Mouse (Mus musculus): ENCODE measurements around the gene Fbxw11. TPM values are rescaled to one million over a fixed set of nuclear protein-coding genes. Genes with fewer than 3 reads are reported as not detected.
A peak's percentile ranks its signal among the peaks of the same experiment; 100 is the strongest.

Fbxw11 gene
- polyA plus RNA-seq, 1 experiment from 2014 or later, result 60.8 TPM

DNA sequence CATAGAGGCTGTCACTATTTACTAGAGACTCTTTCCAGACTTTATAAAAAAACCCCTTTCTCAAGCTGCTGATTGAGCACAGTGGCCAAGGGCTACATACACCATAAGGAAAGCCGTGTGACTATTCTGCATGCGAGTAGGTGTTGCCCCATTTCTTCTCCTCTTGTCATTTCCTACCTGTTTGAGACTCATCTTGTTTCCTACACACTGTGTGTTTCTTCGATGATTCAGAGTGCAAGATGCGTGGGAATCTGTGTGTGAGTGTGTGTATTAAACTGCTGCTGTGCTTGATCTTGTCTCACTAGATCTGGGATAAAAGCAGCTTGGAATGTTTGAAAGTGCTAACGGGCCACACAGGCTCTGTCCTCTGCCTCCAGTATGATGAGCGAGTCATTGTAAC is 90.7 kb downstream of the Fbxw11 start:
- no peak overlapping the region for H3K4me2 ChIP-seq
- H3K36me3 ChIP-seq, result peaks cover 72% of the 10 kb centered on the region
- H3K27me3 ChIP-seq (replicated peaks), result no peaks in the 10 kb centered on the region
- no peak for ATAC-seq (ENCODE audit: extremely low read depth, insufficient number of reproducible peaks, low FRiP score, low TSS enrichment)
- H3K9me3 ChIP-seq, result no peaks in the 10 kb centered on the region
- WGBS, result 86% methylated on average over 6 of the region's 6 CpGs
- no peak overlapping the region for H3K9ac ChIP-seq
- no peaks in the 10 kb centered on the region for H3K4me1 ChIP-seq
- H3K27ac ChIP-seq (replicated peaks), result no peak overlapping the region
- H3K4me3 ChIP-seq, result no peak overlapping the region

DNA sequence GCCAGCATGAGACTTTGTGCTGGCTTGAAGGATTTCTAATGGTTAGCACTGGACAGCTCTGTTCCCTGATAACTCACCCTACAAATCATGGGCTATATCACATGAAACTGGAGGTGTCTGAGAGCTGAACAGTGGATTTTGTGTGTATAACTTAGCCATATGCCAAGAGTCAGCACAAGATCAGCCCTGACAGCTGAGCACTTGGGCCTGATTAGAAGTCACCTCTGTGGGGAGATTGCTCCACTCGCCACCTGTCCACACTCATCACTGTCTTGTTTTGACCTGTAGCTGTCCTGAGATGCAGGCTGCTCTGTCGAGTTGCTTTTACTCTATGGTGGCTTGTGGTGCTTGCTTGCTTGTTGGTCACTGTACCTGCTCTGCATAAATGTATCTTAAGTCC is 93.8 kb downstream of the Fbxw11 start:
- Histone ChIP-seq H3K27me3 (replicated peaks) (no peaks in the 10 kb centered on the region), H3K4me1 (no peaks in the 10 kb centered on the region), H3K4me2 (no peak overlapping the region), H3K36me3 (peaks cover 96% of the 10 kb centered on the region), H3K9ac (no peak overlapping the region), H3K4me3 (no peak overlapping the region), H3K27ac (replicated peaks) (no peak overlapping the region), H3K9me3 (0 out of 2 replicates have a peak, but pooled peaks cover 1% of the 10 kb centered on the region)
- no peak for ATAC-seq (ENCODE audit: extremely low read depth, insufficient number of reproducible peaks, low FRiP score, low TSS enrichment)
- WGBS, result 74% methylated on average over 2 of the region's 2 CpGs

GRCm38 (mm10) chr11:32737729-32738128 is 95.2 kb downstream of the Fbxw11 start:
- 82% methylated on average over 5 of the region's 5 CpGs for WGBS
- H3K27me3 ChIP-seq (replicated peaks), result no peaks in the 10 kb centered on the region
- no peak overlapping the region for H3K9ac ChIP-seq
- 0 out of 2 replicates have a peak, but pooled peaks cover 4% of the 10 kb centered on the region for H3K9me3 ChIP-seq
- H3K4me3 ChIP-seq, result no peak overlapping the region
- H3K27ac ChIP-seq (replicated peaks), result no peak overlapping the region
- H3K4me1 ChIP-seq, result no peaks in the 10 kb centered on the region
- H3K36me3 ChIP-seq, result peaks cover 98% of the 10 kb centered on the region
- no peak overlapping the region for H3K4me2 ChIP-seq
- ATAC-seq (ENCODE audit: extremely low read depth, insufficient number of reproducible peaks, low FRiP score, low TSS enrichment), result no peak

DNA sequence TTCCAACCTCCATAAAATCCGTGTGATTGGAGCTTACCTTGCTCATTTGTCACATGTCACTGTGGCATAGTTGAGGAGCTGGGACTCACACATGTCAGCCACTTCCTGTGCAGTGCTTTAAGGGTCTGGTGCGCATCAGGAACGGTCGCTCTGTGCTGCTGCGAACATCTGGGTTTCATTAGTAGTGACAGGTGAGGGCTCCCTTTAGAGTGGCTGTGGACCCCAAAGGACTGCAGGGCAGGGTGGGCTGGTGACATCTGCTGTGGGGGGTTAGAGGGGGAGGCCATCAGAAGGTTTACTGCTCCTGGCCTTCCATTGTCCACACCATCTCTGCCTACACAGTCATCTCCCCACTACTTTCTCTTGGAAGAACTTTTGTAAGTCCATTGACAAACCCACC is 101.4 kb downstream of the Fbxw11 start:
- Histone ChIP-seq H3K9ac (no peak overlapping the region), H3K4me2 (no peak overlapping the region), H3K27me3 (replicated peaks) (no peaks in the 10 kb centered on the region), H3K4me3 (no peak overlapping the region), H3K9me3 (0 out of 2 replicates have a peak, but pooled peaks cover 4% of the 10 kb centered on the region), H3K27ac (replicated peaks) (no peak overlapping the region), H3K4me1 (peaks cover 13% of the 10 kb centered on the region; the same call in 1 of the 2 replicates), H3K36me3 (peaks cover 92% of the 10 kb centered on the region)
- no peak for ATAC-seq (ENCODE audit: extremely low read depth, insufficient number of reproducible peaks, low FRiP score, low TSS enrichment)
- 73% methylated on average over 5 of the region's 5 CpGs for WGBS

DNA sequence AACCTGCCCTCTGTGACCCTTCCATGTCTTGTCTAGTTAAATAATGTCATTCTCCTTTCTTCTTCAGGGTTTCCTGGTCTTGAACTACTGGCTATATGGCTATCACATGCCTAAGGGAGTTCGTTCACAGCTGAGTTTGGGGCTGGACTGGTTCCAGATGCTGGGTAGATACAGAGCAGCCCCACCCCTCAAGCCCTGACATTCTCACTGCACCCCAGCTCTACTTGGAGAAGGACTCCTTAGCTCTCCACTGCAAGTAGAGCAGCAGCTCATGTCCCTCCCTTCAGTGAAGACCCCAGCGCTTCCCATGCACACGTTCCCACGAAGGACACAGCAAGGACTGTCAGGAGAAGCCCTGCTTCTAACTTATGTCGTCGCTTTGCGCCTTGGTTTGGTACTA is 101.9 kb downstream of the Fbxw11 start:
- WGBS, result 85% methylated on average over 7 of the region's 7 CpGs
- peaks cover 86% of the 10 kb centered on the region for H3K36me3 ChIP-seq
- no peak for ATAC-seq (ENCODE audit: extremely low read depth, insufficient number of reproducible peaks, low FRiP score, low TSS enrichment)

GRCm38 (mm10) chr11:32745466-32745865 is 102.9 kb downstream of the Fbxw11 start:
- Histone ChIP-seq H3K4me2 (no peak overlapping the region), H3K27ac (replicated peaks) (no peak overlapping the region), H3K9me3 (0 out of 2 replicates have a peak, but pooled peaks cover 4% of the 10 kb centered on the region), H3K4me3 (no peak overlapping the region), H3K9ac (no peak overlapping the region), H3K27me3 (replicated peaks) (no peaks in the 10 kb centered on the region), H3K4me1 (peaks cover 16% of the 10 kb centered on the region; the same call in 1 of the 2 replicates), H3K36me3 (peaks cover 77% of the 10 kb centered on the region)
- 87% methylated on average over 4 of the region's 4 CpGs for WGBS
- ATAC-seq (ENCODE audit: extremely low read depth, insufficient number of reproducible peaks, low FRiP score, low TSS enrichment), result no peak

More for the DNA sequence above, 101.9 kb downstream of the Fbxw11 start:
- Histone ChIP-seq H3K9me3 (0 out of 2 replicates have a peak, but pooled peaks cover 4% of the 10 kb centered on the region), H3K4me1 (peaks cover 16% of the 10 kb centered on the region; the same call in 1 of the 2 replicates), H3K4me2 (no peak overlapping the region), H3K9ac (no peak overlapping the region), H3K4me3 (no peak overlapping the region), H3K27ac (replicated peaks) (no peak overlapping the region), H3K27me3 (replicated peaks) (no peaks in the 10 kb centered on the region)

DNA sequence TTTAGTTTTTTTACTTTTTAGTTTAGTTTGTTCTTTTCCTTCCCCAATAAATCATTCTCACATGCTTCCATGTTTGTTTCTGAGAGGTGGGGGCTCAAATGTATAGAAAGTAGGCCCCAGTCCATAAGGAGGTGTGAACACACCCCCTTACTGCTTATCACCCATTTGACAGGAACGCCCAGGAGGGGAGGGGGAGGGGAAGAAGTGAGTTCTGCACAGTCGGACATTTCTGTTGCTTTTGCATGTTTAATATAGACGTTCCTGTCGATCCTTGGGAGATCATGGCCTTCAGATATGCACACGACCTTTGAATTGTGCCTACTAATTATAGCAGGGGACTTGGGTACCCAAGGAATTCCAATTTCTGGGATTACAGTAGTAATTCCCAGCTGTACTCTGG is 103.5 kb downstream of the Fbxw11 start:
- H3K9me3 ChIP-seq, result 0 out of 2 replicates have a peak, but pooled peaks cover 4% of the 10 kb centered on the region
- peaks cover 16% of the 10 kb centered on the region; the same call in 1 of the 2 replicates for H3K4me1 ChIP-seq
- H3K27ac ChIP-seq (replicated peaks), result no peak overlapping the region
- H3K27me3 ChIP-seq (replicated peaks), result no peaks in the 10 kb centered on the region
- no peak overlapping the region for H3K4me2 ChIP-seq
- WGBS, result 39% methylated on average over 5 of the region's 5 CpGs
- no peak overlapping the region for H3K9ac ChIP-seq
- no peak overlapping the region for H3K4me3 ChIP-seq
- ATAC-seq (ENCODE audit: extremely low read depth, insufficient number of reproducible peaks, low FRiP score, low TSS enrichment), result no peak
- peaks cover 72% of the 10 kb centered on the region for H3K36me3 ChIP-seq

DNA sequence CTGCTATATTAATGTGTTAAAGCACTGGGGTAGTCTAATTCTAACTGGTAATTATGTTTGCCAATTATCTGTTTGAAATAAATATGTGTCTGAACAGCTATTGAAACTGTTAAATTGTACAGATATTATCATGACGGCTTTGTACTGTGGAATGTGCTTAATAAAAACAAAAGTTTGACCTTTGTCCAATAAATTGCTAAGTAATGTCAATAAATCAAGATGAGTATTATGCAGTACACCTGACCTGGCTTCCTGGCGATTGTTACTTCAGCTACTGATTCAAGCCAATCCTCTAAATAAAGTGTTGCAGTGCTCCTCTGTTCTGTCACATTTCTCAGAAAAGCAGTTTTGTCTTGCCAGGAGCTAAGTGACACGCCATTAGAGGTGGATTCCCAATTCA is 104.0 kb downstream of the Fbxw11 start:
- Histone ChIP-seq H3K4me3 (no peak overlapping the region), H3K9me3 (0 out of 2 replicates have a peak, but pooled peaks cover 1% of the 10 kb centered on the region), H3K9ac (no peak overlapping the region), H3K4me2 (no peak overlapping the region), H3K27ac (replicated peaks) (no peak overlapping the region), H3K4me1 (peaks cover 16% of the 10 kb centered on the region; the same call in 1 of the 2 replicates), H3K36me3 (peaks cover 67% of the 10 kb centered on the region), H3K27me3 (replicated peaks) (no peaks in the 10 kb centered on the region)
- no peak for ATAC-seq (ENCODE audit: extremely low read depth, insufficient number of reproducible peaks, low FRiP score, low TSS enrichment)
- WGBS, result 85% methylated on average over 3 of the region's 3 CpGs

GRCm38 (mm10) chr11:32748800-32749199 is 106.3 kb downstream of the Fbxw11 start:
- ATAC-seq (ENCODE audit: extremely low read depth, insufficient number of reproducible peaks, low FRiP score, low TSS enrichment), result no peak

GRCm38 (mm10) chr11:32751863-32752594 is 109.5 kb downstream of the Fbxw11 start:
- Histone ChIP-seq H3K9me3 (no peaks in the 10 kb centered on the region), H3K4me1 (peaks cover 17% of the 10 kb centered on the region), H3K36me3 (peaks cover 12% of the 10 kb centered on the region), H3K27me3 (replicated peaks) (no peaks in the 10 kb centered on the region), H3K4me3 (no peak overlapping the region), H3K9ac (no peak overlapping the region), H3K27ac (replicated peaks) (0 out of 2 replicates have a peak overlapping the region, but pooled peaks have one; percentile 24), H3K4me2 (no peak overlapping the region)
- WGBS, result 66% methylated on average over 7 of the region's 7 CpGs
- ATAC-seq (ENCODE audit: extremely low read depth, insufficient number of reproducible peaks, low FRiP score, low TSS enrichment), result no peak

More at GRCm38 (mm10) chr11:32748800-32749199, 106.3 kb downstream of the Fbxw11 start:
- WGBS, result 50% methylated on average over 4 of the region's 4 CpGs
- H3K4me2 ChIP-seq, result no peak overlapping the region
- no peaks in the 10 kb centered on the region for H3K27me3 ChIP-seq (replicated peaks)
- H3K36me3 ChIP-seq, result peaks cover 44% of the 10 kb centered on the region
- H3K9me3 ChIP-seq, result no peaks in the 10 kb centered on the region
- no peak overlapping the region for H3K4me3 ChIP-seq
- no peak overlapping the region for H3K9ac ChIP-seq
- H3K4me1 ChIP-seq, result peaks cover 27% of the 10 kb centered on the region
- no peak overlapping the region for H3K27ac ChIP-seq (replicated peaks)

GRCm38 (mm10) chr11:32752595-32752885 is 110.0 kb downstream of the Fbxw11 start:
- Histone ChIP-seq H3K27ac (replicated peaks) (no peak overlapping the region), H3K27me3 (replicated peaks) (no peaks in the 10 kb centered on the region), H3K4me2 (no peak overlapping the region), H3K4me1 (peaks cover 17% of the 10 kb centered on the region), H3K4me3 (no peak overlapping the region), H3K9ac (no peak overlapping the region), H3K36me3 (peaks cover 7% of the 10 kb centered on the region), H3K9me3 (no peaks in the 10 kb centered on the region)
- 53% methylated on average over 5 of the region's 5 CpGs for WGBS
- ATAC-seq (ENCODE audit: extremely low read depth, insufficient number of reproducible peaks, low FRiP score, low TSS enrichment), result no peak

GRCm38 (mm10) chr11:32753358-32753757 is 110.8 kb downstream of the Fbxw11 start:
- no peaks in the 10 kb centered on the region for H3K36me3 ChIP-seq
- WGBS, result 84% methylated on average over 2 of the region's 2 CpGs
- no peaks in the 10 kb centered on the region for H3K9me3 ChIP-seq
- H3K4me1 ChIP-seq, result peaks cover 17% of the 10 kb centered on the region
- no peak overlapping the region for H3K27ac ChIP-seq (replicated peaks)
- no peak overlapping the region for H3K4me3 ChIP-seq
- no peak overlapping the region for H3K9ac ChIP-seq
- no peak for ATAC-seq (ENCODE audit: extremely low read depth, insufficient number of reproducible peaks, low FRiP score, low TSS enrichment)
- no peak overlapping the region for H3K4me2 ChIP-seq
- H3K27me3 ChIP-seq (replicated peaks), result no peaks in the 10 kb centered on the region
